Mouse (Mus musculus): ENCODE measurements at regions not wholly inside any gene's neighbourhood (a gene's known extent, or its start where the extent isn't known, plus 50 kb on each side); places are given as distances from the start of the nearest gene placed in this dataset.
"Not testable (repeated sequence)": the region's sequence is repeated elsewhere in the genome, so short reads cannot be mapped to it uniquely, and the experiment has no call there.

DNA sequence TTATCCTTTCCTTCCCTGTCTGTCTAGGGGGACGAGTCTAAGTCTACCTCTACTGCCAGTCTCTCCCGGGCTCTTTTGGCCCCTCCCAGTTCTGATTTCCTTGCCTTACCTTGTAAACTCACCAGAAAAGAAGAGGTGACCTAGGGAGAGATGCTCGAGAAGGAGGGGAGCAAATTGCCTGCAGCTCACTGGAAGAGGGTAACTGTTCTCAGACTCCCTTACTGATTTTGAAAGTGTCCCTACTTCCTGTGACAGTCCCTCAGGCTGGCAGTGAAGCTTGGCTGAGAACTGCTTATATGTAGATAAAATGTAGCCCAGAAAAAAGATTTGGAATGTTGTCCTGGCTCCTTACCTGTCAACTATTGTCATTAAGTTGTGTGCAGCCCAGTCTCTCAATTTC lies 180.6 kb upstream of the Tab2 start:
- Histone ChIP-seq H3K4me2 (replicated peaks) (no peak overlapping the region), H3K27ac (no peak overlapping the region), H3K9me3 (no peaks in the 10 kb centered on the region), H3K36me3 (no peaks in the 10 kb centered on the region), H3K9ac (no peak overlapping the region), H3K4me1 (peaks cover 3% of the 10 kb centered on the region), H3K27me3 (replicated peaks) (no peaks in the 10 kb centered on the region), H3K4me3 (no peak overlapping the region)
- 75% methylated on average over 3 of the region's 3 CpGs for WGBS
- ATAC-seq (ENCODE audit: low FRiP score, low read depth), result no peak

GRCm38 (mm10) chr10:8135272-8135671 lies 179.2 kb upstream of the Tab2 start:
- 75% methylated on average over 6 of the region's 7 CpGs for WGBS

DNA sequence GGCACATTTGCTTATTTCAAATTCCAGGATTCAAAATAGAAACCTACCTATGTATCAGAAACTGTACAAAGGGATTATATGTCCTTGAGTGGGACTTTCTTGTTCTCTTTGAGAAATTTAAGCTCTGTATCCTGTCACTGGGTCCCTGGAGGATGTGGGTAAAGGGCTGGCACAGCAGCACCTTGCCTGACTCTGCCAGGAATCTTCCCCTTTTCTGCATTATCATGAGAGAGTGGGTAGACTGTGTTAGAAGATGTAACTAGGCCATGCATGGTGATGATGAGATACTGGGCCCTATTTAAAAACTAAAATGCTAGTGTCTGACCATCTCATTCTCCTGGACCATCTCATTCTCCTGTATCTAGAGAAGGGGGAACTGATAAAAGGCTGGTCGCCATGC lies 178.4 kb upstream of the Tab2 start:
- no peak for ATAC-seq (ENCODE audit: low FRiP score, low read depth)
- Histone ChIP-seq H3K27ac (no peak overlapping the region), H3K4me3 (no peak overlapping the region), H3K36me3 (no peaks in the 10 kb centered on the region), H3K9ac (no peak overlapping the region), H3K27me3 (replicated peaks) (no peaks in the 10 kb centered on the region), H3K9me3 (no peaks in the 10 kb centered on the region), H3K4me2 (replicated peaks) (no peak overlapping the region), H3K4me1 (peaks cover 3% of the 10 kb centered on the region)
- WGBS, result 90% methylated on average over 1 of the region's 1 CpGs

More at GRCm38 (mm10) chr10:8135272-8135671, 179.2 kb upstream of the Tab2 start:
- no peak for ATAC-seq (ENCODE audit: low FRiP score, low read depth)
- Histone ChIP-seq H3K36me3 (no peaks in the 10 kb centered on the region), H3K9me3 (no peaks in the 10 kb centered on the region), H3K4me1 (peaks cover 3% of the 10 kb centered on the region), H3K27ac (no peak overlapping the region), H3K4me2 (replicated peaks) (no peak overlapping the region), H3K27me3 (replicated peaks) (no peaks in the 10 kb centered on the region), H3K9ac (no peak overlapping the region), H3K4me3 (no peak overlapping the region)

GRCm38 (mm10) chr10:8133451-8133952 lies 177.5 kb upstream of the Tab2 start:
- Histone ChIP-seq H3K27me3 (replicated peaks) (no peaks in the 10 kb centered on the region), H3K9me3 (no peaks in the 10 kb centered on the region), H3K4me3 (no peak overlapping the region), H3K9ac (no peak overlapping the region), H3K4me2 (replicated peaks) (peak overlapping the region; percentile 32), H3K4me1 (peaks cover 3% of the 10 kb centered on the region), H3K36me3 (no peaks in the 10 kb centered on the region), H3K27ac (no peak overlapping the region)
- 21% methylated on average over 13 of the region's 13 CpGs for WGBS
- ATAC-seq (ENCODE audit: low FRiP score, low read depth), result peak; percentile 62

DNA sequence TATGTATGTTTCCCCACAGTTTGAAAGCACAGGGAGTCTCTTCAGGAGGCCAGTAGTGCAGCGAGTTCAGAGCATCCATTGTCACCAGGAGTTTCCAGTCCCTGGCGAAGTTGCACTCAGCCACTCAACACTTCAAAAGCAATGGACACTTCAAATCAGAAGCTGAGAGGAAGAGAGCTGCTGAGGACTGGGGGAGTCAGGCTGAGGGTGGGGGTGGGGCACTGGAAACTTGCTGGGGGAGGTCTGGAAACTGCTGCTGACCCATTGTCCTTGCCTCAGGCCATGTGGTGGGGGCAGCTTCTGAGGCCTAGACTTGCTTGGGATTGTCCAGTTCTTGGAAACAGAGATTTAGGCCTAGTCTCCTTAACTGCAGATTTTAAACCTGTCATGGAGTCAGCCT lies 176.8 kb upstream of the Tab2 start:
- Histone ChIP-seq H3K27me3 (replicated peaks) (no peaks in the 10 kb centered on the region), H3K36me3 (no peaks in the 10 kb centered on the region), H3K9ac (no peak overlapping the region), H3K4me3 (no peak overlapping the region), H3K27ac (no peak overlapping the region), H3K4me1 (peaks cover 3% of the 10 kb centered on the region), H3K4me2 (replicated peaks) (peak overlapping the region; percentile 32; the same call in 1 of the 2 replicates), H3K9me3 (no peaks in the 10 kb centered on the region)
- 55% methylated on average over 2 of the region's 2 CpGs for WGBS
- ATAC-seq (ENCODE audit: low FRiP score, low read depth), result no peak

DNA sequence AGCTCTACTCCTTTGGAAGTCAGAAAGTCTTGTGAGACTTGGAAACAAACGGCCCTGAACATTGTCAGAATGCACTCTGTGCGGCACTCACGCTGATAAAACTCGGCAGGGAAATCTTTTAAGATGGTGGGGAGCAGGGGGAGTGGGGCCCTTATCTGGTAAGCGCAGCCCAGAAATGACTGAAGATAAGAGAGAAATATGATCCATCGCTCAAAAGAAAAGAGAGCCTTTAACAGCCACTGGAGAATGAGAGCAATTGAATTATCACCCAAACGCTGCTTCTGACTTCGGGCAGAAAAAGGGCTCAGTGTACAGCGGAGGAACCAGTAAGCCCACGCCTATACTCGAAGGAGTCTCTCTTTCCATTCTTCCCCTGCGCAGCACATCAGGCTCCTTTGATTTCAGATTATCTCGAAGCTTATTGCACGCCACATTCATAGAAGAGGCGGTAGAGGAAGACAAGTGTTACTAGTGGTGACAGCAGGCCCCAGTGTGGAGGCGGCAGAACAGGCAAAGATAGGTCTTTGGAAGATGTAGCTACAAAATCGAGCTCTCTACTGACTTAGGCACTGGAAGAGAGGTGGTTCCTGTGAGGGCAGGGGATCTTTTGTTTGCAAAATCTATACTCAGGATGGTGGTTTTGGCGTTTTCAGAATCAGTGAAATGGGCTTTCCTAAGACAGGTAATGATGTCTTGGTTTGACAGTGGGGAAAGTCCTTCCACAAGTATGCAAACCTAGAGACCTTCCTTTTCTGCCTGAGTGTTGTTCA lies 174.6 kb upstream of the Tab2 start:
- WGBS, result 71% methylated on average over 18 of the region's 18 CpGs
- no peak for ATAC-seq (ENCODE audit: low FRiP score, low read depth)

DNA sequence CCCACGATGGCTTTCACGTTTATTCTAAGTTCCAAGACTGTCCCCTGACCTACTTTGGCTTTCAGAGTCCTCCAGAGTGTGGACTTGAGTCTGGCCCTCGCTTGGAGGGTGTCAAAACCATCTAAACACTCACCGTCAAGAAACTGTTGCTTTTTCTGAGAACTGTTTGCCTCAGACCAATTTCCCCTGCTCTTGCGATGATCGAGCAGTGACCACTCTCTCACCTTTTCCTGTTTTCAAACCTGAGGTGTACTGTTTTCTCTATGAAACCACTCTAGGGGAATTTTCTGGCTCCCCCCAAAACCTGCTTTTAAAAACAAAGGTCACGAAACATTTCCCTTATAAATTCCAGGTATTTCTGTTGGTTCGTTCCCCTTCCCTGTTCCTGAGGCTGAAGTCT lies 174.0 kb upstream of the Tab2 start:
- Histone ChIP-seq H3K27me3 (replicated peaks) (no peaks in the 10 kb centered on the region), H3K36me3 (no peaks in the 10 kb centered on the region), H3K9ac (no peak overlapping the region), H3K4me1 (peaks cover 3% of the 10 kb centered on the region), H3K4me2 (replicated peaks) (no peak overlapping the region), H3K9me3 (no peaks in the 10 kb centered on the region), H3K4me3 (no peak overlapping the region), H3K27ac (no peak overlapping the region)
- 79% methylated on average over 8 of the region's 8 CpGs for WGBS
- ATAC-seq (ENCODE audit: low FRiP score, low read depth), result no peak

More for the DNA sequence above, 174.6 kb upstream of the Tab2 start:
- H3K9ac ChIP-seq, result no peak overlapping the region
- H3K4me2 ChIP-seq (replicated peaks), result no peak overlapping the region
- H3K9me3 ChIP-seq, result no peaks in the 10 kb centered on the region
- H3K27ac ChIP-seq, result no peak overlapping the region
- H3K27me3 ChIP-seq (replicated peaks), result no peaks in the 10 kb centered on the region
- H3K4me1 ChIP-seq, result peaks cover 3% of the 10 kb centered on the region
- H3K4me3 ChIP-seq, result no peak overlapping the region
- H3K36me3 ChIP-seq, result no peaks in the 10 kb centered on the region

DNA sequence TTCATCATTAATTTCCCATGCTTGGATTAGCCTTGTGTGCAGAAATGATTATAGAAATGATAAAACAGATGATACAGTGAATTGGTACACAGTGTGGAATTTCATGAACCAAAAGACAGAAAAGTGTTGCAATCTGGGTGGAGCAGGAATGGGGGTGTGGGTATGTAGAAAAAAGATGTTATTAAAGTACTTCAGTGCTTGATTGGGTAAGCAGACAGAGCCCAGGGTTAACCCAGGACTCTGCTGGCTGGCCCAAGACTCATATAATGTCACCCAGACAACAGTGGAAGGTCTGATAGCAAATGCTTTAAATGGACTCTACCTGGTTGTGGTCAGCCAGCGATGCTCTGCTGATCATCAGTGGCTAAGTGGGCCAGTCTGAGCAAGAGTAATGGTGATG lies 168.1 kb upstream of the Tab2 start:
- Histone ChIP-seq H3K4me1 (no peaks in the 10 kb centered on the region), H3K4me2 (replicated peaks) (no peak overlapping the region), H3K27me3 (replicated peaks) (no peaks in the 10 kb centered on the region), H3K9ac (no peak overlapping the region), H3K4me3 (no peak overlapping the region), H3K27ac (no peak overlapping the region), H3K36me3 (no peaks in the 10 kb centered on the region), H3K9me3 (no peaks in the 10 kb centered on the region)
- 88% methylated on average over 1 of the region's 1 CpGs for WGBS
- ATAC-seq (ENCODE audit: low FRiP score, low read depth), result no peak

GRCm38 (mm10) chr10:8121895-8122294 lies 165.9 kb upstream of the Tab2 start:
- 77% methylated on average over 4 of the region's 4 CpGs for WGBS
- Histone ChIP-seq H3K9ac (no peak overlapping the region), H3K27ac (no peak overlapping the region)

DNA sequence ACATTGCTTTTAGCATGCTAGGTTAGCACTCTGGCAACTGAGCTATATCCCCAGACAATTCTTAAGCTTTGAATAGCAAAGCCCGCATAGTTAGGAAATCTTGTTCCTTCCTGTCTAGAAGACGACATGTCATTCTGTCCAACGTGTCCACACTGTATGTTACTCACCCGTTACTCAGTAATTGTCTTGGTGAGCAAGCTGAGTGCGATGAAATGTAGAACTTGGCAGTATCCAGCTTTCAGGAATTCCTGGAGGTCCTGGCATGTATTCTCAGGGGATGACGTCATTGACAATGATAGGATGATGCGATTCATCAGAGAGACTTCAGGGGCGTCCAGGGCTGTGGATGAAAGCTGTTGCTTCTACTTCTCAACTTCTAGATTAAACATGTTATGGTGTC lies 160.8 kb upstream of the Tab2 start:
- no peak overlapping the region for H3K9ac ChIP-seq
- H3K27ac ChIP-seq, result no peak overlapping the region
- H3K36me3 ChIP-seq, result no peaks in the 10 kb centered on the region
- H3K4me2 ChIP-seq (replicated peaks), result no peak overlapping the region
- no peak for ATAC-seq (ENCODE audit: low FRiP score, low read depth)
- H3K9me3 ChIP-seq, result no peaks in the 10 kb centered on the region
- 92% methylated on average over 8 of the region's 8 CpGs for WGBS
- H3K4me1 ChIP-seq, result no peaks in the 10 kb centered on the region
- no peak overlapping the region for H3K4me3 ChIP-seq
- no peaks in the 10 kb centered on the region for H3K27me3 ChIP-seq (replicated peaks)

More at GRCm38 (mm10) chr10:8121895-8122294, 165.9 kb upstream of the Tab2 start:
- no peak overlapping the region for H3K4me2 ChIP-seq (replicated peaks)
- no peak for ATAC-seq (ENCODE audit: low FRiP score, low read depth)
- H3K4me3 ChIP-seq, result no peak overlapping the region
- no peaks in the 10 kb centered on the region for H3K27me3 ChIP-seq (replicated peaks)
- H3K9me3 ChIP-seq, result no peaks in the 10 kb centered on the region
- H3K36me3 ChIP-seq, result no peaks in the 10 kb centered on the region
- H3K4me1 ChIP-seq, result no peaks in the 10 kb centered on the region

- 70% methylated on average over 5 of the region's 5 CpGs for WGBS
- not testable (repeated sequence) for H3K4me2 ChIP-seq (replicated peaks); H3K4me1 ChIP-seq; H3K9me3 ChIP-seq; H3K36me3 ChIP-seq; H3K27ac ChIP-seq; ATAC-seq (ENCODE audit: low FRiP score, low read depth); H3K9ac ChIP-seq; H3K4me3 ChIP-seq; H3K27me3 ChIP-seq (replicated peaks)
These were observed 158.9 kb upstream of the Tab2 start for GRCm38 (mm10) chr10:8114932-8115331.

DNA sequence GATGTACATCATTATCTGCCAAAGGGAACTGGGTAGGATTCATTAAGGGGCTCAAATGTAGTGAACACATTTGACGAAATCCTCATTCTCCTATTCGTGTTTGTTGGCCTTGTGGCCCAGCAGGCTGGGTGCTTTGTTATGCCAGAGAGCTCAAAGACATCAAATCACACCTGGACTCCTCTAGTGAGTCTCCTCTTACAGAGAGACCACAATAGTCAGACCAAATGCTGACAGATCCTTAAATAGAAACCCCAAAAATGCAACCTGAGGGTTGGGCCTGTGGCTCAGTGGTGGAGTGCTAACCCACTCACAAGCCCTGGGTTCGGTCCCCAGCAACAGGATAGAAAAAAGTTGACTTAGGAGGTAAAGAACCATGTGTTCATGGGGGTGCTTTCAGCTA lies 158.5 kb upstream of the Tab2 start:
- Histone ChIP-seq H3K27me3 (replicated peaks) (no peaks in the 10 kb centered on the region), H3K4me3 (no peak overlapping the region), H3K36me3 (no peaks in the 10 kb centered on the region), H3K4me1 (no peaks in the 10 kb centered on the region), H3K9me3 (no peaks in the 10 kb centered on the region), H3K4me2 (replicated peaks) (no peak overlapping the region), H3K9ac (no peak overlapping the region), H3K27ac (no peak overlapping the region)
- WGBS, result 62% methylated on average over 3 of the region's 3 CpGs
- no peak for ATAC-seq (ENCODE audit: low FRiP score, low read depth)

DNA sequence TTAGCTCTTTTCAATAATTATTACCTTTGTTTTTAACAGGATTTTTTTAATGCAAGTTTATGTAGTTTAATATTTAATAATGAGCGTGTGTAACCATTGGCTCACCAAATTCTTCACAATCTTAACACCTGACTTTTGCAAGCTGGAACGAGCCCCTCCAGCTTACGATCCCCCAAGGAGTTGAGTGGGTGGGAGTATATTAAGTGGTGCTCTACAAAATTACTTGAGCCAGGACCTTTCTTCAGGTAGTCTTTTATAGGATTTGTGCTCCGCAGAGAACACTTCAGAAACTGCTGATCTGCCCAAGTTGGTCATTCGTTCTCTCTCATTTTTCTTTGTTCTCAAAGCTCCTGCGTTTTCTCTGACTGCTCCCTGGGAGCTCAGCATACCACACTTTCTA lies 144.5 kb upstream of the Tab2 start:
- peaks cover 3% of the 10 kb centered on the region; the same call in 1 of the 2 replicates for H3K9me3 ChIP-seq
- no peak overlapping the region for H3K9ac ChIP-seq
- H3K4me2 ChIP-seq (replicated peaks), result no peak overlapping the region
- no peaks in the 10 kb centered on the region; the same call in 1 of the 2 replicates for H3K4me1 ChIP-seq
- no peaks in the 10 kb centered on the region for H3K27me3 ChIP-seq (replicated peaks)
- H3K27ac ChIP-seq, result no peak overlapping the region
- no peak overlapping the region for H3K4me3 ChIP-seq
- no peaks in the 10 kb centered on the region for H3K36me3 ChIP-seq
- ATAC-seq (ENCODE audit: low FRiP score, low read depth), result no peak
- WGBS, result 82% methylated on average over 6 of the region's 6 CpGs
